Mouse (Mus musculus) E14TG2a.4 (cell line): ENCODE data around the gene Sync.

ENCODE experiments used
- H3K27me3 ChIP-seq: 2 replicates; pipeline ENCODE4 v1.6.1; 2014; ENCODE audit warnings: low read length, control low read depth; ENCODE audit not compliant: insufficient read depth
- H3K36me3 ChIP-seq: 2 replicates; pipeline ENCODE4 v1.6.1; 2014; ENCODE audit warnings: low read length, control low read depth; ENCODE audit not compliant: insufficient read depth
- H3K4me1 ChIP-seq: replicated peaks from 2 replicates; pipeline ENCODE4 v1.6.1; 2014; ENCODE audit warnings: low read depth, low read length, control low read depth
- H3K4me3 ChIP-seq: replicated peaks from 2 replicates; pipeline ENCODE4 v1.5.1; 2014; ENCODE audit warnings: mild to moderate bottlenecking, low read length
- H3K9me3 ChIP-seq: 2 replicates; pipeline ENCODE4 v1.6.1; 2014; ENCODE audit warnings: low read length, control low read depth
- CTCF ChIP-seq: conservative IDR thresholded peaks from 2 replicates; pipeline ENCODE4 v1.5.1; 2014; ENCODE audit warnings: low read length
- NANOG ChIP-seq: IDR thresholded peaks from 2 replicates; pipeline ENCODE4 v1.6.1; 2014; ENCODE audit warnings: borderline replicate concordance, low read length, mixed read lengths
- POU5F1 ChIP-seq: IDR thresholded peaks from 2 replicates; pipeline ENCODE4 v1.6.1; 2014; ENCODE audit warnings: low read length, borderline replicate concordance

Sync gene

DNA sequence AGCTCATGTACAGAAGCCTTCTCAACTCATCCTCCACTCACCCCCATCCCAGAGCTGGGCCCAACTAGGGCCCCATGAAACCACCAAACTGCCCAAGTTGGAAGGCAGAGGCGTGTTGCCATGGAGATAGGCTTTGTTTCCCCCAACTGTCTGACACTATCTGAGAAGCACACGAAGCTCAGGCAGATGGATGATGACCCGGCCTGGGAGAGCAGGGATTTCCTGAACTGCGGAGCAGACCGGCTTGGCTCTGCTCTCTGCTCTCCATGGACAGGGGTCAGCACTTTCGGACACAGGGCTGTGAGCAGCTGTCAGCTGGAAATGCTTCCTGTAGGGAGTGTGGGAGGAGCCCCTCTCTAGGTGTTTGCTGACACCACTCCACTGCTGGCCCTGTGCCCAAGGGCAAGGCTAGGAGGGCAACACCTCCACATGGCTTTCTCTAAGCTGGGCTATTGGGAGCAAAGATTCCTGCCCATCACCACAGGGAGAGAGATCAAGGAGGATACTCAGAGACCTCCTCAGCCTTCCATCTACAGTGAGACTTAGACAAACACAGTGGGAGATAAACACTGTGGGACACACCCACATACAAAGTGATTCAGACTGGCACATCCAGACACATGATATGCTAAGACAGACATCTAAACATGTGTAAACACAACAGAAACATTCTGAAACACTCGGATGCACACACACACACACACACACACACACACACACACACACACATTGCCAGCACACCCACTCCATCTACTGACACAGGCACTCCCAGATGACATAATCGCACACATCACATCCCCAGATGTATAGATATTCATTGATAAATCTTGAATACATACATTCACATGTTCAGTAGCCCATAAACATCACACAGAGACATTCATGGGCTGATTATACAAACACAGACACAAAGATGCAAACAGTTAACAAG is 30.7 kb upstream of the Sync start:
- no peaks in the 10 kb centered on the region for H3K36me3 ChIP-seq

DNA sequence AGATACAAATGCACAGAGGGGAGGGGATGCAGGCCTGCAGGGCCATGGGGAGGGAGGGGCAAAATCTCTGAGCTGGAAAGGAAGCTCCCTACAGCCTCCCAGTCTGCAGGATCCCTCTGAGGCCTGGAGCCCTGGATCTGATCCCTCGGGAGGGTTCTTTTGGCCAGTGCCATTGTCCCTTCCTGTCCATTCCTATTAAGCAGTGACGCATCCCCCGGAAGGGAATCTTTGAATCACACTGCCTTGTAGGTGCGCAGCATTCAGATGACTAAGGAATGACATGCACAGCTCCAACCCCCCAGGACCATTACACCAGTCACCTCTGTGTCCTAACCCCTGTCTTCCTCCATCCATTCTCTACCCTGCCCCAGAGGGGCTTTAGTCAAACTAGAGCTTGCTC is 28.3 kb upstream of the Sync start:
- Histone ChIP-seq H3K9me3 (no peaks in the 10 kb centered on the region), H3K4me3 (no peak overlapping the region), H3K27me3 (peaks cover 18% of the 10 kb centered on the region), H3K36me3 (no peaks in the 10 kb centered on the region), H3K4me1 (peaks cover 65% of the 10 kb centered on the region)
- TF ChIP-seq NANOG (no peak), POU5F1 (no peak), CTCF (no peak)

More for the DNA sequence above, 30.7 kb upstream of the Sync start:
- H3K9me3 ChIP-seq, result no peaks in the 10 kb centered on the region
- no peak overlapping the region for H3K4me3 ChIP-seq
- TF ChIP-seq NANOG, result no peak
- TF ChIP-seq POU5F1, result no peak
- no peak for TF ChIP-seq CTCF
- H3K4me1 ChIP-seq, result peaks cover 54% of the 10 kb centered on the region
- H3K27me3 ChIP-seq, result peaks cover 34% of the 10 kb centered on the region

GRCm38 (mm10) chr4:129260678-129261077 is 26.7 kb upstream of the Sync start:
- peaks cover 75% of the 10 kb centered on the region for H3K4me1 ChIP-seq
- H3K4me3 ChIP-seq, result peak overlapping the region; percentile 62
- TF ChIP-seq NANOG, result no peak
- no peak for TF ChIP-seq CTCF
- TF ChIP-seq POU5F1, result no peak
- no peaks in the 10 kb centered on the region for H3K9me3 ChIP-seq
- no peaks in the 10 kb centered on the region for H3K36me3 ChIP-seq
- H3K27me3 ChIP-seq, result peaks cover 10% of the 10 kb centered on the region; the same call in 1 of the 2 replicates

DNA sequence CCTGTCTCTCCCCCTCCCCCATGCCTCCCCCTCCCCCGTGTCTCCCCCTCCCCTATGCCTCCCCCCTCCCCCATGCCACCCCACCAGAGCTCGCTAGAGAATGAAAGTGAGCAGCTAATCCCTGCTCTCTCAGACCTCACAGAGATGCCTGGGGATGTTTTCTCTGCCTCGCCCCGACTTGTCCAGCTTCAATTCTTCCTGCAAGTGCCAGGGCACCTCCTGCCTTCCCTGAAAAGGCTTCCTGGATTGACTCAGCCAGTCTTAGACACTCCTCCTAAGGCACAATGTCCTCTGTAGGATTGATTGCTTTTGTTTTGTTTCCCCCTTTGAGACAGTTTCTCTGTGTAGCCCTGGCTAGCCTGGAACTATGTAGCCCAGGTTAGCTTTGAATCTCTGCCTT is 26.2 kb upstream of the Sync start, which contains the start of gene C77080:
TSS of gene C77080 (minus strand) at position 209 of the 400 bp plus-strand sequence.
- peaks cover 77% of the 10 kb centered on the region for H3K4me1 ChIP-seq
- H3K27me3 ChIP-seq, result peaks cover 6% of the 10 kb centered on the region; the same call in 1 of the 2 replicates
- TF ChIP-seq NANOG, result no peak
- H3K9me3 ChIP-seq, result no peaks in the 10 kb centered on the region
- peak within 1 kb of the TSS; percentile 62 for H3K4me3 ChIP-seq
- no peaks in the 10 kb centered on the region for H3K36me3 ChIP-seq

- no peak for TF ChIP-seq CTCF
- no peak for TF ChIP-seq NANOG
- TF ChIP-seq POU5F1, result no peak
- peaks cover 82% of the 10 kb centered on the region for H3K4me1 ChIP-seq
- H3K9me3 ChIP-seq, result no peaks in the 10 kb centered on the region
- H3K27me3 ChIP-seq, result no peaks in the 10 kb centered on the region
- peak overlapping the region; percentile 63 for H3K4me3 ChIP-seq
- no peaks in the 10 kb centered on the region for H3K36me3 ChIP-seq
These were observed 24.0 kb upstream of the Sync start for GRCm38 (mm10) chr4:129263225-129264021.

- no peaks in the 10 kb centered on the region for H3K9me3 ChIP-seq
- peaks cover 61% of the 10 kb centered on the region for H3K4me1 ChIP-seq
- H3K36me3 ChIP-seq, result no peaks in the 10 kb centered on the region
- no peaks in the 10 kb centered on the region for H3K27me3 ChIP-seq
- TF ChIP-seq POU5F1 (no peak), NANOG (no peak)
- H3K4me3 ChIP-seq, result peak overlapping the region; percentile 32
These were observed 21.2 kb upstream of the Sync start for GRCm38 (mm10) chr4:129266191-129266590.

GRCm38 (mm10) chr4:129266821-129267220 is 20.6 kb upstream of the Sync start:
- no peaks in the 10 kb centered on the region for H3K36me3 ChIP-seq
- H3K9me3 ChIP-seq, result no peaks in the 10 kb centered on the region
- no peaks in the 10 kb centered on the region for H3K27me3 ChIP-seq
- no peak overlapping the region for H3K4me3 ChIP-seq
- H3K4me1 ChIP-seq, result peaks cover 60% of the 10 kb centered on the region
- TF ChIP-seq NANOG (no peak), POU5F1 (no peak), CTCF (no peak)

DNA sequence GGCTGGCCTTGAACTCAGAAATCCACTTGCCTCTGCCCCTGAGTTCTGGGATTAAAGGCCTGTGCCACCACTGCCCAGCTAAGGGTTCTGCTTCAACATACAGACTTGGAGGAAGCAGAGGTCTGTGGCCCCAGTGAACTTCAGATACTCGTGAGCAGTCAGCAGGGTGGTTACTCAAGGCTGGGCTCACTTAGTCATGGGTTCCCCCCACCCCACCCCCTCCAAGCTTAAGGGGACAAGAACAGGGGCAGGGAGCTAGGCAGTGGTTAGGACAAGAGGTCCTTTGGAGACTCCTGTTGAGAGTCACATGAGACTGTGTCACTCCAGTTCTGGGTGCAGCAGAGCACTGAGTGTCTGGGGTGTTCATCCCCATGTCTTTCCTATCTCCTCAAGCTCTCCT is 18.7 kb upstream of the Sync start:
- Histone ChIP-seq H3K36me3 (no peaks in the 10 kb centered on the region), H3K4me3 (no peak overlapping the region), H3K27me3 (no peaks in the 10 kb centered on the region), H3K4me1 (peaks cover 59% of the 10 kb centered on the region), H3K9me3 (no peaks in the 10 kb centered on the region)
- no peak for TF ChIP-seq NANOG
- no peak for TF ChIP-seq CTCF
- TF ChIP-seq POU5F1, result no peak
